Mouse (Mus musculus): ENCODE data around the gene Rhox4a2. TPM values are rescaled to one million over a fixed set of nuclear protein-coding genes. Genes with fewer than 3 reads are reported as not detected.
"Not testable (repeated sequence)": the region's sequence is repeated elsewhere in the genome, so short reads cannot be mapped to it uniquely, and the experiment has no call there.

The Rhox4a2 gene
- total RNA-seq (2021) = not detected
- long read RNA-seq, experiment 1 = 0 reads
- long read RNA-seq, experiment 2 = 0 reads

- intact Hi-C loops (cut with DNase I; ENCODE audit: low total_unique reads); DNase-seq: not testable (repeated sequence)
Observed at GRCm38 (mm10) chrX:37390548-37390947, at the start of gene Rhox4a2. Gene Rhox4a2, plus strand, starts transcription at chrX:37390848.

DNA sequence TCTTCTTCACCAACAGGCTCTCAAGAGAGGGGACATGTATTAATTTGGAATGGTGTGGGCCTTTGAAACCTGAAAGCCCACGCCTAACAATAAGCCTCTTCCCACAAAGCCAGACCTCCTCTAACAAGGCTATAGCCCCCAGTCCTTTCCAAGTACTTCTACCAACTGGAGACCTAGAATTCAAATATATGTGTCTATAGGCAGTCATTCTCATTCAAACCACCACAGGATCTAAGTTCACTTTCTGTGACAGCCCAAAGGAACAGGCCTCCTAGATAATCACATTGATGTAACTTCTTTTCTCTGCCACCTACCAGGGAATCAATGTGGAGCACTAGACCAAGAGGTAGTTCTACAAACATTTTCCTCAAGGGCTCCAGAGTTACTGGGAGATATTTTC, 10.9 kb upstream of the Rhox4a2 start, which contains the start of gene Rhox3a2:
Gene Rhox3a2 (plus strand): TSS at position 301 of the 400 bp plus-strand sequence.
- intact Hi-C loops (cut with DNase I; ENCODE audit: low total_unique reads); DNase-seq: not testable (repeated sequence)

DNA sequence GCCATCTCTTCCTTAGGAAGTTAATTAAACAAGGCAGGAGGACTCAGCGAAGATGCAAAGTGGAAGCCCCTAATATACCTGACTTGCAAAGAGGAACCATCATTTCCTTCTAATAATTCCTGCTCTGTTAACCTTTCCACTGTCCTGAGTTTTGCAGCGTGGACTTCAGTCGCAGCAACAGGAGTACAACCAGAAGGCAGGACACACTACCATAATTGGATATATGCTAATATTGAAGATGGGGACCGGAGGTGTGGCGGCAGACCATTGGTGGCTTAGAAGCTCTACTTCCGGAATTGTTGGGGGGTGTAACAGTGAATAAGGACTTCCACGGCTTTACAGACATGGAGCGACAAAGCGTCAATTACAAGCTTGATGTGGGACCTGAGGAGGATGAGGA, 21.1 kb downstream of the Rhox4a2 start, which contains the start of gene Rhox2b:
Gene Rhox2b (plus strand): TSS at position 301 of the 400 bp plus-strand sequence.
- DNase-seq; intact Hi-C loops (cut with DNase I; ENCODE audit: low total_unique reads): not testable (repeated sequence)

GRCm38 (mm10) chrX:37432194-37432593, 41.5 kb downstream of the Rhox4a2 start, which contains the start of gene Rhox4b:
Gene Rhox4b, plus strand, starts transcription at chrX:37432494.
- intact Hi-C loops (cut with DNase I; ENCODE audit: low total_unique reads); DNase-seq: not testable (repeated sequence)

Other genes starting within 250 kb of the Rhox4a2 start
- not detected for gene Akap14, start 222.0 kb upstream of the Rhox4a2 start, total RNA-seq (2021)
- gene Ndufa1, start 199.7 kb upstream of the Rhox4a2 start, total RNA-seq (2021) = 100 to 1,000 TPM; 346 to 390 TPM
- gene Rnf113a1, start 199.6 kb upstream of the Rhox4a2 start, total RNA-seq (2021) = 1 to 10 TPM; 1.8 to 2.4 TPM
- not detected for gene Gm9, start 179.8 kb upstream of the Rhox4a2 start, total RNA-seq (2021)
- gene Rhox1, start 168.6 kb upstream of the Rhox4a2 start, total RNA-seq (2021) = not detected
- gene Rhox2a, start 145.9 kb upstream of the Rhox4a2 start, total RNA-seq (2021) = not detected
- gene Rhox3a, start 140.9 kb upstream of the Rhox4a2 start, total RNA-seq (2021) = not detected
- not detected for gene Rhox4a, start 125.5 kb upstream of the Rhox4a2 start, total RNA-seq (2021)
- under 1 TPM in 1 of 2 experiments, not detected in 1; 0.35 TPM for gene Rhox3a2, start 10.8 kb upstream of the Rhox4a2 start, total RNA-seq (2021)
- gene Rhox2b, start 21.2 kb downstream of the Rhox4a2 start, total RNA-seq (2021) = not detected
- gene Rhox4b, start 41.6 kb downstream of the Rhox4a2 start, total RNA-seq (2021) = not detected
- not detected for gene Rhox2c, start 62.8 kb downstream of the Rhox4a2 start, total RNA-seq (2021)
- not detected for gene Rhox3c, start 67.7 kb downstream of the Rhox4a2 start, total RNA-seq (2021)
- gene Rhox4c, start 89.5 kb downstream of the Rhox4a2 start, total RNA-seq (2021) = not detected
- gene Rhox2d, start 102.6 kb downstream of the Rhox4a2 start, total RNA-seq (2021) = not detected
- gene Rhox4d, start 123.5 kb downstream of the Rhox4a2 start, total RNA-seq (2021) = not detected
- gene Rhox2e, start 139.6 kb downstream of the Rhox4a2 start, total RNA-seq (2021) = not detected
- not detected for gene Rhox3e, start 151.2 kb downstream of the Rhox4a2 start, total RNA-seq (2021)
- gene Rhox4e, start 166.6 kb downstream of the Rhox4a2 start, total RNA-seq (2021) = not detected
- gene Rhox2f, start 180.6 kb downstream of the Rhox4a2 start, total RNA-seq (2021) = not detected
- not detected for gene Rhox3f, start 190.1 kb downstream of the Rhox4a2 start, total RNA-seq (2021)
- gene Rhox4f, start 216.9 kb downstream of the Rhox4a2 start, total RNA-seq (2021) = not detected
- gene Rhox3g, start 237.8 kb downstream of the Rhox4a2 start, total RNA-seq (2021) = not detected

Measured in gastrocnemius, postnatal 14 days (tissue).